Mouse (Mus musculus): ENCODE data around the gene Mrpl52.

DNA sequence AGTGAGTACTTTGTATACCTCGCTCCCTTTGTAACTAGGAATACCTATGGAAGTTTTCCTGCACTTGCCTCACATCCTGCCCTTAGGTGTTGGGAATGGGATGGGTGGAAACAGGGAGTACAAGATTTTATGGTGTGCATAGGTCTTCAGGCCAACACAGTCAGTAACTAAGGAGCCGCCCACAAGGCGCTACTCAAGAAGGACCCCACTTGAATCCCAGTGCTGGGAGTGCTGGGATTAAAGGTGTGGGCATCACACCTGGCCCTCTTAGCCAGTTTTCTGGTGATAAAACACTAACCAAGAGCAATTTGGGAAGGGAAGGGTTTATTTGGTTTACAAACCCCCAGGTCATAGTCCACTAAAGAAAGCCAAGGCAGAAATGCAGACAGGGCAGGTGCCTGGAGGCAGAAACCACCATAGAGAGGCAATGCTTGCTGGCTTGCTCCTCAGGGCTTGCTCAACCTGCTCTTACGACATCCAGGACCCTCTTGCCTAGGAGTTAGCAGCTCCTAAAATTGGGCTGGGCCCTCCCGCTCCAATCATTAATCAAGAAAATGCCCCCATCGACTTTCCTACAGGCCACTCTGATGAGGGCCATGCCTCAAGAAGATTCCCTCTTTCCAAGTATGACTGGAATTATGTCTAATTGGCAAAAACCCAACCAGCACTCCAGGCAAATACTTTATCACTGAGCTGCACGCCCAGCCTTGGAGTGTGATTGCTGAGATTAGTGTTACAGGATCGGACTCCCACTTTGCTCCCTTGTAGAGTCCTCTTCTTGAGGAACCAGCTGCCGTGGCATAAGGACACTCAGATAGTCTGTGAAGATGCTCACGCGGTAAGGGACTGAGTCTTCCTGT, 28.2 kb downstream of the Mrpl52 start:
- TF ChIP-seq CTCF (conservative IDR thresholded peaks at IDR 0.05; ENCODE audit: low read length): no peak
- no peak for TF ChIP-seq NANOG (IDR thresholded peaks at IDR 0.05; ENCODE audit: borderline replicate concordance, low read length)
- TF ChIP-seq POU5F1 (IDR thresholded peaks at IDR 0.05; ENCODE audit: borderline replicate concordance, low read length): no peak

Data from E14TG2a.4 (cell line).